Mouse (Mus musculus) ES-Bruce4 (cell line): ENCODE results near the gene Itgam. TPM values are rescaled to one million over a fixed set of nuclear protein-coding genes. Genes with fewer than 3 reads are reported as not detected.

Source experiments
- H3K27ac ChIP-seq: 2 replicates; pipeline ENCODE4 v1.5.1; 2012; ENCODE audit warnings: low read length, inconsistent platforms; ENCODE audit not compliant: insufficient read depth
- H3K27me3 ChIP-seq: 2 replicates; pipeline ENCODE4 v1.6.1; 2012; ENCODE audit warnings: mild to moderate bottlenecking, low read length, inconsistent platforms; ENCODE audit not compliant: control insufficient read depth, poor library complexity, insufficient read depth, severe bottlenecking
- H3K36me3 ChIP-seq: 2 replicates; pipeline ENCODE4 v1.6.1; 2012; ENCODE audit warnings: inconsistent platforms, mild to moderate bottlenecking, low read length, moderate library complexity; ENCODE audit not compliant: control insufficient read depth, poor library complexity, insufficient read depth, severe bottlenecking
- H3K4me1 ChIP-seq: one replicate; pipeline ENCODE4 v1.8.1; 2011; ENCODE audit warnings: low read length; ENCODE audit not compliant: control insufficient read depth, insufficient read depth
- H3K4me3 ChIP-seq: 2 replicates; pipeline ENCODE4 v1.5.1; 2011; ENCODE audit warnings: low read depth, mild to moderate bottlenecking, low read length
- H3K9ac ChIP-seq: 2 replicates; pipeline ENCODE4 v1.6.1; 2012; ENCODE audit warnings: low read depth, mild to moderate bottlenecking, inconsistent platforms; ENCODE audit not compliant: poor library complexity, severe bottlenecking
- H3K9me3 ChIP-seq: replicated peaks from 2 replicates; pipeline ENCODE4 v1.6.1; 2012; ENCODE audit warnings: mild to moderate bottlenecking, low read length, inconsistent platforms; ENCODE audit not compliant: control insufficient read depth, poor library complexity, insufficient read depth, severe bottlenecking
- CTCF ChIP-seq: IDR thresholded peaks from one replicate; pipeline ENCODE4 v1.8.1; 2011; ENCODE audit warnings: low read depth, low read length
- EP300 ChIP-seq: IDR thresholded peaks from 2 replicates; pipeline ENCODE4 v1.6.1; 2011; ENCODE audit warnings: low read depth, low read length; ENCODE audit not compliant: insufficient read depth
- POLR2A ChIP-seq: IDR thresholded peaks from one replicate; pipeline ENCODE4 v1.8.1; 2011; ENCODE audit warnings: low read length; ENCODE audit not compliant: insufficient read depth
- polyA plus RNA-seq: library from polyadenylated mRNA; stranded (reverse); fragments of >200 nt; gene quantifications from 2 replicates; pipeline ENCODE4 v1.2.4, GENCODE M21; 2011; ENCODE audit warnings: low read depth; ENCODE audit not compliant: missing spikeins, insufficient read depth, insufficient read length

The Itgam gene
- polyA plus RNA-seq, 1 experiment = not detected

DNA sequence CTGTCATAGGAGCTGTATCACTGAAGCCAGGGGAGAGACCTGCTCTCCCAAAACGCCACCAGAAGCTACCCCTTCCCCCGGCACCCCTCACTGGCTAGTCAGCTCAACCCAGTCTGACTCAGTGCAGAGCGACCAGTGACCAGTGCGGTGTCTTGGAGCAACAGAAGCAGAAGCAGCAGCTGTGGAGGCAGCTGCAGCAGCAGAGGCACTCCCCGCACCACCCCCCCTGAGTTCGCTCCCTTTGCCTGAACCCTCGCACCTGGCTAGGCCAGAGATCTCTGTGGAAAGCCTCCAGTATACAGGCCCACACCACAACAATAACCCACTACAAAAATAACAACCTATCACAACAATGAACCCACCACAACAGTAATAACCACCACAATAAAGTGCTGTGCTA, 3.9 kb upstream of the Itgam start:
- Histone ChIP-seq H3K27me3 (no peaks in the 10 kb centered on the region), H3K4me1 (no peaks in the 10 kb centered on the region), H3K36me3 (no peaks in the 10 kb centered on the region), H3K9me3 (no peaks in the 10 kb centered on the region), H3K9ac (no peak overlapping the region), H3K4me3 (no peak overlapping the region), H3K27ac (no peak overlapping the region)
- no peak for TF ChIP-seq EP300
- TF ChIP-seq CTCF = no peak
- no peak for TF ChIP-seq POLR2A

DNA sequence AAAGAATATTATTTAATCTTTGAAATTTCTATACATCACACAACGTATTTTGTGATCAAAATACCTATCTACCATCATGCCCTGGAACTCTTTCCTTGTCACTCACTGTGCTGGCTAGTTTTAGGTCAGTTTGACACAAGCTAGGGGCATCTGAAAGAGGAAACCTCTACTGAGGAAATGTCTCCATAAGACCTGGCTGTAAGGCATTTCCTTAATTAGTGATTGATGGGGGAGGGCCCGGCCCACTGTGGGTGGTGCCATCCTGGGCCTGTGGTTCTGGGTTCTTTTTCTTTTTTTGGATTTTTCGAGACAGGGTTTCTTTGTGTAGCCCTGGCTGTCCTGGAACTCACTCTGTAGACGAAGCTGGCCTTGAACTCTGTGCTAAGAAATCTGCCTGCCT, 3.3 kb upstream of the Itgam start:
- TF ChIP-seq EP300 (no peak), CTCF (no peak), POLR2A (no peak)
- no peaks in the 10 kb centered on the region for H3K9me3 ChIP-seq
- H3K36me3 ChIP-seq = no peaks in the 10 kb centered on the region
- H3K27me3 ChIP-seq = no peaks in the 10 kb centered on the region
- no peak overlapping the region for H3K27ac ChIP-seq
- no peak overlapping the region for H3K4me3 ChIP-seq
- no peak overlapping the region for H3K9ac ChIP-seq
- no peaks in the 10 kb centered on the region for H3K4me1 ChIP-seq

DNA sequence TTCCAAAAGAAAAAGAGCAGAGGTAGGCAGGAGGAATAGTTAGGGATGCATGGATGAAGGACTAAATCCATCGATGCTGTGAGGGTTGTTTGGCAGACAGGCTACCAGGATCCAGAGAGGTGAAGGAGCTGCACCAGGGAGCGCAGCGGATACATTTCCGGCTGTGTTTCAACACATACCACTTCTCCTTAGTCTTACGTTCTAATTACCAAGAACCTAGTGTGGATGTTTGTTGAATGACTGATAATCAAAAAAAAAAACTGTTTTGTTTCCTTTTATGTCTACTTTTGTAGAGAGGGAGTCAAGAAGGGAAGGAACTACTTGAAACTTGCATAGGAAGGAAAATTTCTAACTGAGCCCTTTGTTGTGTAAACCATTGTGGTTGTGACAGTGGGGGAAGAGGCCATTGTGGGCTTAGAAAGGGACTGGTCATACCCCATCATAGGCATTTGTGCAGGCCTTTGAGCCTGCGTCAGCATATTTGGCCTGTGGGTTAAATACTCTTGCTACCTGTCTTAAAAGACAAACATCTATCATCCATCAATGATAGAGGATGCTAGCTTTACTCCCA, 856 bp downstream of the Itgam start:
- no peak overlapping the region for H3K9ac ChIP-seq
- H3K27me3 ChIP-seq = no peaks in the 10 kb centered on the region
- H3K27ac ChIP-seq = no peak overlapping the region
- no peak overlapping the region for H3K4me3 ChIP-seq
- H3K9me3 ChIP-seq = no peaks in the 10 kb centered on the region
- TF ChIP-seq POLR2A = no peak
- TF ChIP-seq EP300 = no peak
- no peak for TF ChIP-seq CTCF
- no peaks in the 10 kb centered on the region for H3K4me1 ChIP-seq
- no peaks in the 10 kb centered on the region for H3K36me3 ChIP-seq

DNA sequence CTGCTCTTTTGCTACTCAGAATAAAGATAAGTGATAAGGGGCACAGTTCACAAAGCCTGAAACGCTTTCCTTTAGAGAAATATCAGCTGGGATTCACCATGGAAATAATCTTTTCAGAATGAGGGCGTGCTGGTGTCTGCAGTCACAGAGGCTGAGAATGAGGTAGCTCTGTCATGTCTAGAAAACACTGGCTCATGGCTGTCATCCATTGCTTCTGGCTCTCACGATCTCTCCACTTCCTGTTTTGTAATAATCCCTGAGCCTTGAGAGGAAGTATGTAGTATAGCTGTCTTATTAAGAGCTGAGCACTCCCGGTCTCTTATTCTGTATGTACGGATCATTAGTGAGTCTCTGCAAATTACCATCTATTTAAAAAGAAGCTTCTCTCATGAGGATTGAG, 3.1 kb downstream of the Itgam start:
- H3K4me1 ChIP-seq = no peaks in the 10 kb centered on the region
- TF ChIP-seq CTCF (no peak), POLR2A (no peak), EP300 (no peak)
- no peak overlapping the region for H3K9ac ChIP-seq
- H3K27me3 ChIP-seq = no peaks in the 10 kb centered on the region
- H3K4me3 ChIP-seq = no peak overlapping the region
- no peaks in the 10 kb centered on the region for H3K9me3 ChIP-seq
- no peaks in the 10 kb centered on the region for H3K36me3 ChIP-seq
- no peak overlapping the region for H3K27ac ChIP-seq

DNA sequence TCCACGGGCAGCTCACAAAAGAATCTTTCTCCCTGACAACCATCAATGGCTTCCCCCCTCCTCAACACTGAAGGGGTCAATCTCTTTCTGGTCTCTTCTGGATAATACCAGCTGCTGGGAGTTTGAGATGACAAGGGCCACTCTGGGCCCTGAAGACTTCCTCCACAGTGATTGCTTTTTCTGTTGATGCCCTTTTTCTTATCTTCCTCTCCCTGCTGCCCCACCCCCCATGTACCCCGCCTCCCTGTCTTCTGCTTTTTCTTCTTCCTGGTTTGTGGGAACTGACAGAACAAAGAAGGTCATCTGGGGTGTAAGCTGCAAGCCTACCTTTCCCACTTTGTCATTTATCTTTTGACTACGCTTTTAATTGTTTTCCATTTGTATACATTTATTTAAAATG, 5.4 kb downstream of the Itgam start:
- Histone ChIP-seq H3K36me3 (no peaks in the 10 kb centered on the region), H3K27ac (no peak overlapping the region), H3K4me1 (no peaks in the 10 kb centered on the region), H3K4me3 (no peak overlapping the region), H3K9me3 (no peaks in the 10 kb centered on the region), H3K27me3 (no peaks in the 10 kb centered on the region), H3K9ac (no peak overlapping the region)
- TF ChIP-seq CTCF = no peak
- TF ChIP-seq EP300 = no peak
- TF ChIP-seq POLR2A = no peak

DNA sequence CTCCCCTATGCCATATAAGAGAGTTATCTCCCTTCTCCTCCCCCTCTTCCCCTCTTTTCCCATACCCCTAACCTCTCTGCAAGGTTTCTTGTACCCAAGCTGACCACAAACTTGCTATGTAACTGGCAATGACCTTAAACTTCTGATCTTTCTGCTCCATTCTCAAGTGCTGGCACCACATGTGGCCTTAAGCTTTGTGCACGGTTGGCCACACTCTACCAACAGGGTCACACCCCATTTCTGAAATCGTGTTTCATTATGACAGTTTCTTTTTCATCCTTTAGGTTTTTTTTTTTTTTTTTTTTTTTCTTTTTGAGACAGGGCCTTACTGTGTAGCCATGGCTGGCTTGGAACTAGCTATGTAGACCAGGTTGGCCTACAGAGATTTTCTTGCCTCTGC, 7.4 kb downstream of the Itgam start:
- H3K36me3 ChIP-seq = no peaks in the 10 kb centered on the region
- H3K4me1 ChIP-seq = no peaks in the 10 kb centered on the region
- no peak for TF ChIP-seq EP300
- no peak for TF ChIP-seq POLR2A
- no peak for TF ChIP-seq CTCF
- no peaks in the 10 kb centered on the region for H3K9me3 ChIP-seq
- no peak overlapping the region for H3K27ac ChIP-seq
- no peak overlapping the region for H3K9ac ChIP-seq
- no peak overlapping the region for H3K4me3 ChIP-seq
- H3K27me3 ChIP-seq = no peaks in the 10 kb centered on the region
